Mouse (Mus musculus): ENCODE data around the gene Pex11g.

Gene Pex11g

GRCm38 (mm10) chr8:3418101-3418500, 49.4 kb downstream of the Pex11g start:
- DNase-seq (ENCODE audit: extremely low read depth, insufficient read length, low spot score) = peak; percentile 81

GRCm38 (mm10) chr8:3417455-3417854, 50.0 kb downstream of the Pex11g start:
- DNase-seq (ENCODE audit: extremely low read depth, insufficient read length, low spot score) = no peak

- DNase-seq (ENCODE audit: extremely low read depth, insufficient read length, low spot score) = no peak
Measured at GRCm38 (mm10) chr8:3416846-3417245, 50.6 kb downstream of the Pex11g start.

- no peak for DNase-seq (ENCODE audit: extremely low read depth, insufficient read length, low spot score)
Measured at GRCm38 (mm10) chr8:3415661-3416060, 51.8 kb downstream of the Pex11g start.

DNA sequence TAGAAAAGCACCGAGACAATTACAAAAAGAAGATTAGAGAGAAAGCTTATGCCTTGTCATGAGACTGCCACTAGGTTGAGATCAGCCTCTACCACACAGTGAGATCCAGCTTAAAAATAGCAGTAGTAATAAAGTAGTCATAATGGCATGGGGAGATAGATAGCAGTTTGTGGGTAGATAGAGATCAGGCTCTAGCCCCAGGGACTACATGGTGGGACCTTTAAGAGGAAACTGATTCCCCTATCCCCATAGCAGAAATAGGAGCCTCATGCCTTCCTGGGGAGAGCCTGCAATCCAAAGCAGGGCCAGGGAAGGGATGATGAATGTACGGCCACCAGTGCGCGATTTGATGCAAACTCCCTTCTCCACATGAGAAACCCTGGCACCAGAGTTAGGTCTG, 52.2 kb downstream of the Pex11g start:
- no peak for DNase-seq (ENCODE audit: extremely low read depth, insufficient read length, low spot score)

GRCm38 (mm10) chr8:3414639-3415190, 52.8 kb downstream of the Pex11g start:
- no peak for DNase-seq (ENCODE audit: extremely low read depth, insufficient read length, low spot score)

GRCm38 (mm10) chr8:3412816-3413215, 54.7 kb downstream of the Pex11g start:
- no peak for DNase-seq (ENCODE audit: extremely low read depth, insufficient read length, low spot score)

DNA sequence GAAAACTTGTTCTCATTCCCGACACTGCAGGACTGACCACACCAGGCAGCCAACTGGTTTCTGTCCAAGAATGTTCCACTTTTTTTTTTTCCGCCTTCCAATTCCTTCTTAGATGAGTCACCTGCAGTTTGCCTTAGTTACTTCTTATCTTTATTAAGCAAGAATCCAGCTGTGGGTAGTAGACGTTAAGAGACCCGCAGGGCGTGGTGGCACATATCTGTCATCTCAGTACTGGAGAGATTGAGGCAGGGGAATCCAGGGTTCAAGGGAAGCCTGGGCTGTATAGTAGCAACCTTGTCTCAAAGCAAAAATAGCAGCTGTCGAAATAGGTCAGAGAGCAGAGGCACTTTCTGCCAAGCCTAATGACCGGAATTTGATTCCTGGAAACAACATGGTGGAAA, 55.6 kb downstream of the Pex11g start:
- peak; percentile 73 for DNase-seq (ENCODE audit: extremely low read depth, insufficient read length, low spot score)

DNA sequence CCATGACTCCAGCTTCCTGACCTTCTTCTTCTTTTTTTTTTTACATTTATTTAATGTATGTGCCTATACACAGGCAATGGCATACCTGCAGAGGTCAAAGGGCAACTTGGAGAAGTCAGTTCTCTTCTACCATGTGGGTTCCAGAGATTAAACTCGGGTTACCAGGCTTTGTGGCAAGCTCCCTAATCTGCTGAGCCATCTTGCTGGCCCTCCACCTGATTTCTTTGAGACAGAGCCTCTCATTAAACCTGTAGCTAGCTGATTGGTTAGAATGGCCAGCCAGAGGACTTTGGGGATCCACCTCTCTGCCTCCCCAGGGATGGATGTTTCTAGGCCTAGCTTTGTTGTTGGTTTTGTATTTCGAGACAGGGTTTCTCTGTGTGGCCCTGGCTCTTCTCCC, 56.4 kb downstream of the Pex11g start:
- DNase-seq (ENCODE audit: extremely low read depth, insufficient read length, low spot score) = no peak

- DNase-seq (ENCODE audit: extremely low read depth, insufficient read length, low spot score) = no peak
Measured at GRCm38 (mm10) chr8:3407417-3407816, 60.1 kb downstream of the Pex11g start.

All from 3134 (cell line).